In the genomic region with DNA sequence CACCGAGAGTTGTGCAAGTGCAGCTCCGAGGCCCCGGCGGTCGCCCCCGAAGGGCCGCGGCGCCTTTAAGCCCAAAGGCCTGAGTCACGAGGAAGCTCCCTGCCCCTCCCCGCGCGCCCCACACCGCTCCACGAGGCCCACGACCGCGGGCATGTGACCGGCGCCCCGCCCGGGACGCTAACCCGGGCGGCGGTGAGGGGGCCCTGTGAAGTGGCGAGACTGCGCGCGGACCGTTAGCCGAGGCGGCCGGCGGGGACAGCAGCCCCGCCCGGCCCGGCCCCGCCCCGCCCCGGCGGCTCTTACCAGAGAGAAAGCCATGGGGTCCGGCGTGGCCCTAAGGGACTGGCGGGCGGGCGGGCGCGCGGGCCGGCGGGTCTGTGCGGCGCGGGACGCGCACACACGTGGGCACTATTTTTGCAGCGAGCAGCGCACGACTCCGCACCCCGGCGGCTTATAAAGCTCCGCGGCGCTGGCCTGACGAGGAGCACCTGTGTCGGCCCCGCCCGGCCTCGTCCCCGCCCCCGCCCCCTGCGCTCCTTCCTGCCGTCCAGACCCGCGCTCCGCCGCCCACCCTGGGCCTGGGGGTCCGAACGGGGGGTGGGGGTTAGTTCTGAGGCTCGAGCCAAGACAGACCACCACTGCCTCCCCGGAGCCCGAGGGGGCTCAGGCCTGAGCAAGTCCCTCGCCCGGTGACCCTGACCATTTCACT, we compare ENCODE assay signal across 8 mouse cellular contexts. TPM values are rescaled to one million over a fixed set of nuclear protein-coding genes. Genes with fewer than 3 reads are reported as not detected.
DNase-seq lines count a peak whose midpoint lies in the region.
"Had no signal": no experiment of that assay in that cellular context is flagged by ENCODE, and none has a peak within 500 bp of the region (broad histone marks: within the 10 kb centered on the region; RNA-seq: fewer than 3 reads in every experiment).

No protein-coding gene starts in this region.

- H3K36me3 ChIP-seq in megakaryocyte, embryonic 14.5 days (replicated peaks; ENCODE audit: low read length), result no peaks in the 10 kb centered on the region
- H3K36me3 ChIP-seq in splenic B cell, adult 2 months (ENCODE audit: control insufficient read depth, insufficient read depth, low read length, poor library complexity, severe bottlenecking), result no peaks in the 10 kb centered on the region

- intact Hi-C loops in left cerebral cortex, postnatal 36 days (cut with DNase I), result loop anchor here (2.0 to 5.0 kb wide), 4 partner anchors 68 to 116 kb away; partner anchors contain the start of genes Rps17 and Whamm

- H3K9me3 ChIP-seq in megakaryocyte, embryonic 14.5 days, result peaks cover 11% of the 10 kb centered on the region

- peak overlapping the region; percentile 88 for H3K4me3 ChIP-seq in megakaryocyte, embryonic 14.5 days (replicated peaks)
- H3K4me3 ChIP-seq: erythroblast, embryonic 14.5 days had no signal

- peaks cover 26% of the 10 kb centered on the region for H3K4me1 ChIP-seq in megakaryocyte, embryonic 14.5 days

- peaks cover 86% of the 10 kb centered on the region for H3K27me3 ChIP-seq in megakaryocyte, embryonic 14.5 days (replicated peaks)
- no peaks in the 10 kb centered on the region; the same call in 1 of the 2 replicates for H3K27me3 ChIP-seq in splenic B cell, adult 2 months (ENCODE audit: control insufficient read depth, insufficient read depth, low read length, poor library complexity, severe bottlenecking)

- DNase-seq in adrenal gland, postnatal 10 days, result peak; percentile 62
- peak; percentile 53 to 63 for DNase-seq in cerebellum, postnatal 14 days
- DNase-seq in gastrocnemius, postnatal 25 days, result peak; percentile 73
- DNase-seq in induced T-regulatory cell, adult 2 months (ENCODE audit: low read depth), result peak; percentile 12
- peak; percentile 70 to 78 for DNase-seq in left cerebral cortex, postnatal 36 days (ENCODE audit: low spot score in 2 of 2)
- DNase-seq in splenic B cell, adult 2 months (ENCODE audit: low read depth, low spot score), result peak; percentile 24

RNA-seq across cellular contexts. Expression of gene Cpeb1, which starts 0.8 kb away (rescaled TPM):
- 10 to 100 TPM in 1 of 2 experiments, 1 to 10 TPM in 1; 8.7 to 13.2 TPM for total RNA-seq in adrenal gland, postnatal 10 days (2021)
- 10 to 100 TPM; 14.4 to 17.2 TPM for total RNA-seq in gastrocnemius, postnatal 25 days (2021)
- 10 to 100 TPM; 77.3 to 84.1 TPM for total RNA-seq in left cerebral cortex, postnatal 36 days (2021)
- not detected in 2 replicates for polyA plus RNA-seq in megakaryocyte, embryonic 14.5 days (2012; ENCODE audit: insufficient read depth, low replicate concordance)
- polyA plus RNA-seq: erythroblast, embryonic 14.5 days had no signal

RNA-seq across cellular contexts. Expression of gene Ap3b2, which starts 39.2 kb away (rescaled TPM):
- 10 to 100 TPM in 1 of 2 experiments, 1 to 10 TPM in 1; 7.6 to 12.8 TPM for total RNA-seq in adrenal gland, postnatal 10 days (2021)
- under 1 TPM; 0.38 to 0.51 TPM for total RNA-seq in gastrocnemius, postnatal 25 days (2021)
- 100 to 1,000 TPM; 143 to 155 TPM for total RNA-seq in left cerebral cortex, postnatal 36 days (2021)
- not detected in 2 replicates for polyA plus RNA-seq in megakaryocyte, embryonic 14.5 days (2012; ENCODE audit: insufficient read depth, low replicate concordance)
- polyA plus RNA-seq: erythroblast, embryonic 14.5 days had no signal

RNA-seq across cellular contexts. Expression of gene BC048679, which starts 43.6 kb away (rescaled TPM):
- total RNA-seq in adrenal gland, postnatal 10 days (2021), result not detected
- total RNA-seq in gastrocnemius, postnatal 25 days (2021), result 1 to 10 TPM in 1 of 2 experiments, under 1 TPM in 1; 0.46 to 1.1 TPM
- total RNA-seq in left cerebral cortex, postnatal 36 days (2021), result not detected
- not detected in 2 replicates for polyA plus RNA-seq in megakaryocyte, embryonic 14.5 days (2012; ENCODE audit: insufficient read depth, low replicate concordance)
- polyA plus RNA-seq: erythroblast, embryonic 14.5 days had no signal

Comparison
In these comparisons a context has a peak if more than half of its experiments do, and no peak if none do; other contexts are left out.
1. Peak in every context shown above with its lines: DNase-seq and H3K4me3 ChIP-seq.
2. DNase-seq: peak in every context shown above with its lines; median percentile 74 in left cerebral cortex, postnatal 36 days; 73 in gastrocnemius, postnatal 25 days; 62 in adrenal gland, postnatal 10 days; 58 in cerebellum, postnatal 14 days; 24 in splenic B cell, adult 2 months; 12 in induced T-regulatory cell, adult 2 months.
3. RNA of gene Cpeb1, which starts 0.8 kb away (total RNA-seq): 77.3 to 84.1 TPM in left cerebral cortex, postnatal 36 days; 14.4 to 17.2 TPM in gastrocnemius, postnatal 25 days and 8.7 to 13.2 TPM in adrenal gland, postnatal 10 days; every median in the first group is over 4 times any median in the second.
4. RNA of gene Ap3b2, which starts 39.2 kb away (total RNA-seq): 143 to 155 TPM in left cerebral cortex, postnatal 36 days; 7.6 to 12.8 TPM in adrenal gland, postnatal 10 days and 0.38 to 0.51 TPM in gastrocnemius, postnatal 25 days; every median in the first group is over 10 times any median in the second.